Mouse (Mus musculus): Measurements from ENCODE around the gene Dtx1. TPM values are rescaled to one million over a fixed set of nuclear protein-coding genes. Genes with fewer than 3 reads are reported as not detected.

The Dtx1 gene
- polyA plus RNA-seq, 1 experiment from 2014 or later, result 27.0 TPM

DNA sequence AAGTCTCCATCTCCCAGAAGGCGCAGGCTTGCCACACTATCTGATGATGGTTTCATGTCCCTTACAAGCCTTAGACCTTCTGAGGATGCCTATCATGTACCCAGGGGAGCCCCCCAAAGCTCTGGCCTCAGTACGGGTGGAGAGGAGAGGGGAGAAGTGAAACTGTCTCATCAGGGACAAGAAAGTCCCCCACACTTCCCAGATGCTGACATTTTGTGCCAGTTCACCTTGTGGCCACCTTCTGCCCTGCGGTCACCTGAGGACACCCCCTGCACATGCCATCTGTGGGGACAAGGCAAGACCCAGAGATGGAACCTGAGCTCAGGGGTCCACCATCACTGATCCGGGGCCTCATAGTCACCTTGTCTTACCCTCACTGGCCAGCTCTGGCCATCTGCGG is 23.8 kb downstream of the Dtx1 start:
- 85% methylated on average over 5 of the region's 5 CpGs for WGBS

DNA sequence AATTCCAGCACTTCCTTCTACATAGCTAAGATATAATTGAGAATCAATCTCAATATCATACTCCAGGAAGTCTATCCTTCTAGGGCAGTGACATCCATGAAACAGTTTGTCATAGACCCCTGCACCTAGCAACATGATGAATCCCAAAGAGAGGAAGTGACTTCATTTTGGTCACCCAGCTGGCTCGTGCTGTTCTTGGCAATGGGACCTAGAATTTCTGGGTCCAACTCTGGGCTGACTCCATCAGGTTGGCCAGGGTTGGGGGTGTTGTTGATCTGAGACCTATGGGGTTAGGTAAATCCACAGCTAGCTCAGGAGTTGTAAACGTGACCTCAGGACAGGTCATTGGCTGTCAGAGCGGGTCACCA is 24.3 kb downstream of the Dtx1 start:
- Histone ChIP-seq H3K36me3 (no peaks in the 10 kb centered on the region), H3K4me2 (replicated peaks) (no peak overlapping the region), H3K4me1 (peaks cover 7% of the 10 kb centered on the region), H3K9ac (no peak overlapping the region), H3K4me3 (no peak overlapping the region), H3K9me3 (no peaks in the 10 kb centered on the region), H3K27ac (no peak overlapping the region), H3K27me3 (replicated peaks) (peaks cover 49% of the 10 kb centered on the region)
- WGBS, result 85% methylated on average over 3 of the region's 3 CpGs
- ATAC-seq (ENCODE audit: low FRiP score, low read depth), result no peak

More for the DNA sequence above, 23.8 kb downstream of the Dtx1 start:
- no peak for ATAC-seq (ENCODE audit: low FRiP score, low read depth)
- no peak overlapping the region for H3K9ac ChIP-seq
- no peak overlapping the region for H3K4me2 ChIP-seq (replicated peaks)
- peaks cover 4% of the 10 kb centered on the region; the same call in 1 of the 2 replicates for H3K4me1 ChIP-seq
- H3K4me3 ChIP-seq, result no peak overlapping the region
- H3K9me3 ChIP-seq, result no peaks in the 10 kb centered on the region
- no peak overlapping the region for H3K27ac ChIP-seq
- H3K36me3 ChIP-seq, result no peaks in the 10 kb centered on the region
- peaks cover 49% of the 10 kb centered on the region for H3K27me3 ChIP-seq (replicated peaks)

DNA sequence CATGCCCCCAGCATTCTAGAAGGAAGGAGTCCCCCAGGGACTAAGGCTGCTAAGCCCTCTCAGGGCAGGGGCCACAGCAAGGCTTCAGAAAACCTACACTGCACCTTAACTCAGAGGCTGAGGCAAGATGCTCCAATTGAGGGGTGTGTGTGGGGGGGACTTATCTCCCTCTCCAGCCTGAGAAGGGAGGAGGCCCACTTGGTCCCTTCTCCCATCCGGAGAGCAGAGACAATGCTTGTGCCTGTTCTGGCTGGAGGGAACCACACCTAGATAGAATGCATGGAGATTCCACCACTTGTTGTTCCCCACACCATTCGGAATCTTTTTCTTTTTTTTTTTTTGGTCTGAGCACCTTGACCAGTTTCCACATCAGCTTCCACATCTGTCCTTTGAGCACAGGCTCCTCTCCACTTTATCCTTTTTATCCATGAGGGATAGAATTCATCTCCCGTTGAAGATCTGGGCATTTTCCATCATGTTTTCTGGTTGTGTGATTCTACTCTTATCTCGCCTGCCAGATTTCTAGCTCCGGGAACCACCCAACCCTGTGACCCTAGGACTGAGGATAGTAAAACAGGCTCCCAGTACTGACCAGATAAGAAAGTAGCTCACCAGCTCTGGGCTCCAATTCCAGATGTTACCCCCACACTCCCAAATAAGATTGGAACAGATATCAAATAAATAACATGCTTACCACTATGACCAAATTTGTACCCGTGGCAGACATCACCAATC is 24.8 kb downstream of the Dtx1 start:
- H3K27me3 ChIP-seq (replicated peaks), result peaks cover 49% of the 10 kb centered on the region
- H3K9me3 ChIP-seq, result no peaks in the 10 kb centered on the region
- no peak overlapping the region for H3K27ac ChIP-seq
- no peak overlapping the region for H3K4me3 ChIP-seq
- no peak for ATAC-seq (ENCODE audit: low FRiP score, low read depth)
- 86% methylated on average over 6 of the region's 6 CpGs for WGBS
- peaks cover 9% of the 10 kb centered on the region for H3K4me1 ChIP-seq
- no peak overlapping the region for H3K4me2 ChIP-seq (replicated peaks)
- no peak overlapping the region for H3K9ac ChIP-seq
- 0 out of 2 replicates have a peak, but pooled peaks cover 5% of the 10 kb centered on the region for H3K36me3 ChIP-seq

DNA sequence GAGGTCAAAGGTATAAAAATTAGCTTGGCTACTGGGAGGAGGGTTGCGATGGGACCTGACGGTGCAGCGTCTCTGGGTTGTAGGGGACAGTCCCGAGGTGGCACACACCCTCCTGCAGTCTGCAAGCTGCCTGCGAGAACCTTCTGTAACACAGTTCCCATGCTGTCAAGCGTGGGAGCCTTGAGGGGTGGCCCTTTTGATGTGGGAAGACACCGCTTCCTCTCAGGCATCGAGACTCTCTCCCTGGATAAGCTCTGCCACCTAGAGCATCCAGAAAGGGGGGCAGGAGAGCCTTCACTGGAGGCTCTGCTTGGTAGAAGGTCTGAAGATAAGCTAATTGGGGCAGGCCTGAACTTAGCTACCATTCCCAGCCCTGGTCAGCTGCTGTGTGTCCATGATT is 26.0 kb downstream of the Dtx1 start:
- no peaks in the 10 kb centered on the region for H3K9me3 ChIP-seq
- H3K36me3 ChIP-seq, result 0 out of 2 replicates have a peak, but pooled peaks cover 6% of the 10 kb centered on the region
- no peak overlapping the region for H3K4me3 ChIP-seq
- 83% methylated on average over 8 of the region's 8 CpGs for WGBS
- H3K9ac ChIP-seq, result no peak overlapping the region
- no peak for ATAC-seq (ENCODE audit: low FRiP score, low read depth)
- peaks cover 45% of the 10 kb centered on the region for H3K27me3 ChIP-seq (replicated peaks)
- peaks cover 13% of the 10 kb centered on the region for H3K4me1 ChIP-seq
- no peak overlapping the region for H3K4me2 ChIP-seq (replicated peaks)
- H3K27ac ChIP-seq, result no peak overlapping the region

DNA sequence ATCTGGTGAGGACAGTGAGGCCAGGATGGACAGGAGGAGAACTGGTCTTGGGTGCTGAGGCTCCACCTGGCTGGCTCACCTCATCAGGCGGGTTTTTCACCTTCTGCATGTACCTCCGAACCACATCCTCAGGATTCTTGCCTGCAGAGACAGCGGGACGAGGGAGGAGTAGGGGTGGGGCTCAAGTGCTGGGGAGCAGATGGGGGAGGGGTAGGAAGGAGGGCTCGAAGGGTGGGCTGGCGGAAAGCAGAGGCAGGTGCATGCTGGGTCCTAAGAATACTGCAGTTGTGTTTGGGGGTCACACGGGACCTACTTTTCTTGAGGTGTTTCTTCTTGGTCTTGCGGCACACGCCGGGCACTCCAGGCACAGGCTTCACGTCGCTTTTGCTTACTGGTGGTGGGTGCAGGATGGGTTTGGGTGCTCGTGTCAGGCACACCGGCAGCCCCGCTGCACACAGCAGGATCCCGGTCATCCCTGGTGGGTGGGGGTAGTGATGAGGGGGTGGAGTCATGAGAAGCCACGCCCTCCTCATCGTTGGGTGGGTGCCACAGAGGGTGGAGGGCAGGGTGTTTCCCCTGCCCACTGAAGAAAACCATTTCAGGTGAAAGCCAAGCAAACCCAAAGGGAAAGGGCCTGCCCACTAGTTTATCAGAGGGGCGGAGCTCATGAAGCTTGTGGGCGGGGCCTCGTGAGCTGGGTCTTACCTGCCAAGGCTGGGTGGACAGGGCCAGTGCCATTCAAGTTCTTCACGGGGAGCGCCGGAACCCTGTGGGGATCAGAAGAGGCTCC is 28.6 kb downstream of the Dtx1 start:
- no peak for ATAC-seq (ENCODE audit: low FRiP score, low read depth)
- Histone ChIP-seq H3K4me1 (peaks cover 23% of the 10 kb centered on the region), H3K27ac (no peak overlapping the region), H3K36me3 (0 out of 2 replicates have a peak, but pooled peaks cover 6% of the 10 kb centered on the region), H3K9me3 (no peaks in the 10 kb centered on the region), H3K27me3 (replicated peaks) (peaks cover 42% of the 10 kb centered on the region), H3K4me3 (no peak overlapping the region), H3K9ac (no peak overlapping the region), H3K4me2 (replicated peaks) (0 out of 2 replicates have a peak overlapping the region, but pooled peaks have one; percentile 12)
- 7% methylated on average over 24 of the region's 24 CpGs for WGBS

DNA sequence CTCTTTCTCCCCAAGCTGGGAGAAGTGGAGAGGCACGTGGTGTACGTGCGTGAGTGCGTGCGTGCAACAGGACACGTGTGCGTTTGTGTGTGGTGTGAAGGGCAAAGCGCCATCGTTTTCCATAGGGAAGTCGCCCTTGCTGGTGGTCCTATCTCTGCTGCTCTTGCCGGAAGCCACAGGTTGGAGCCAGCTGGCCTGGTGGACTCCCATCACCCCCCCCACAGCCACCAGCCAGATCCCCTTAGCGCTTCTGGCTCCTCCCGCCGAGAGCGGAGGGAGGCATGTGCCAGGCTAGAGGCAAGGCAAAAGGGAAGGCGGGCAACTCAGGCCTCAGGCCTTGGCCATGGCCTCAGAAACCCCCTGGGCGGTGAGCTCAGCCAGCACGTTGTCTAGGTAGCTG is 30.8 kb downstream of the Dtx1 start:
- Histone ChIP-seq H3K4me3 (no peak overlapping the region), H3K4me1 (peaks cover 23% of the 10 kb centered on the region), H3K36me3 (0 out of 2 replicates have a peak, but pooled peaks cover 6% of the 10 kb centered on the region), H3K9ac (no peak overlapping the region), H3K27ac (no peak overlapping the region), H3K4me2 (replicated peaks) (no peak overlapping the region), H3K9me3 (no peaks in the 10 kb centered on the region), H3K27me3 (replicated peaks) (peaks cover 42% of the 10 kb centered on the region)
- WGBS, result 90% methylated on average over 18 of the region's 18 CpGs
- ATAC-seq (ENCODE audit: low FRiP score, low read depth), result no peak

DNA sequence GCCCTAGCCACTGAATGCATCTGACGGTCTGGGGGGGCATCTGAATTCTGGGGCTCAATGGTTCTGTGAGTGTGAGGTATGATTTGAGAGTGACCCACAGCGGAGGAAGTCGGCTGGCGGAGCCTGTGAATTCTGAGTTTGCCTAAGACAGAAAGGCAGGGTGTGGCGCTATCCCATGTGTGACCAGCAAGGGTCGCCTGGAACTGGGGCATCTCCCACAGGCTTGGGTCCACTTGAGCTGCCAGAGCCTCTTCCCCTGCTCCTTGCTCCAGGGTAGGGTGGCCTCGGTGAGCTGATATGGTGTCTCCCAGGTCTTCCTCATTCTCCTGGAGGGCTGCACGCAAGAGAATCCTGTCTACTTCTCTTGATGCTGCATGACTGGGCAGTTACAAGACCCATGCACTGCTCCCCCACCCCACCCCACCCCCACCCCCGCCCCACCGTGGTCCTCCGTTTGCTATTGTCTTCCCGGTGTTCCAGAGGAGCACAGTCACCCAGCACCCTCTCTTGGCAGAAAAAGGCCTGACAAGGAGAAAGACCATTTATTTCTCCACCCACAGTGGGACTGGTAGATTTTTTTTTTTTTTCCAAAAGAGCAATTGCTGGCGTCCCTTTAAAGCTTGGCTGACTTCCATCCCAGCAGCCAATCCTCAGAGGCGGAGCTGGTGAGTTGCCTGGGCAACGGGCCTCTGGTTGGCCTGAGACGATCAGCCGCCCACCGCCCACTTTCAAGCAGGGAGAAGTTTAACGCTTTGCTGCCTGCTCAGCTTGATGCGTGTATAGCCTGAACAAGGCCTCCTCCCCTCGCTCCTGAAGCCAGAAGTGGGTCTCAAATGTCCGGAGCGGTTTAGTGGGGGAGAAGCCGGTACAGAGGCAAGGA is 31.8 kb downstream of the Dtx1 start:
- WGBS, result under 1% methylated on average over 24 of the region's 24 CpGs
- peak overlapping the region; percentile 70; the same call in 1 of the 2 replicates for H3K27ac ChIP-seq

DNA sequence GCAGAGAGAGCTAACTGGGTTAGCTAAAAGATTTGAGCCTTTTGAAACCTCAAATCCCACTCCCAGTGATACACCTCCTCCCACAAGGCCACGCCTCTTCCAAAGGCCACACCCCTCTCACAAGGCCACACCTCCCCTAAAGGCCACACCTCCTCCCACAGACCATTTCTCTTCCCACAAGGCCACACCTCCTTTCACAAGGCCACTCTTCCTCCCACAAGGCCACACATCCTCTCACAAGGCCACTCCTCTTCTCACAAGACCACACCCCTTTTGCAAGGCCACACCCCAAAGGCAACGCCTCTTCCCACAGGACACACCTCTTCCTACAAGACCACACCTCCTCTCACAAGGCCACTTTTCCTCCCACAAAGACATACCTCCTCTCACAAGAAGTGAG is 34.2 kb downstream of the Dtx1 start:
- Histone ChIP-seq H3K4me2 (replicated peaks) (no peak overlapping the region), H3K27me3 (replicated peaks) (peaks cover 14% of the 10 kb centered on the region), H3K9ac (no peak overlapping the region), H3K9me3 (no peaks in the 10 kb centered on the region), H3K4me1 (peaks cover 20% of the 10 kb centered on the region), H3K4me3 (no peak overlapping the region), H3K27ac (no peak overlapping the region), H3K36me3 (0 out of 2 replicates have a peak, but pooled peaks cover 6% of the 10 kb centered on the region)
- 44% methylated on average over 2 of the region's 2 CpGs for WGBS
- no peak for ATAC-seq (ENCODE audit: low FRiP score, low read depth)

More for the DNA sequence above, 31.8 kb downstream of the Dtx1 start:
- H3K9ac ChIP-seq, result peak overlapping the region; percentile 53
- peak overlapping the region; percentile 36 for H3K4me3 ChIP-seq
- H3K36me3 ChIP-seq, result 0 out of 2 replicates have a peak, but pooled peaks cover 6% of the 10 kb centered on the region
- H3K9me3 ChIP-seq, result no peaks in the 10 kb centered on the region
- peaks cover 23% of the 10 kb centered on the region for H3K4me1 ChIP-seq
- ATAC-seq (ENCODE audit: low FRiP score, low read depth), result peak; percentile 91
- H3K4me2 ChIP-seq (replicated peaks), result peak overlapping the region; percentile 69
- H3K27me3 ChIP-seq (replicated peaks), result peaks cover 38% of the 10 kb centered on the region

DNA sequence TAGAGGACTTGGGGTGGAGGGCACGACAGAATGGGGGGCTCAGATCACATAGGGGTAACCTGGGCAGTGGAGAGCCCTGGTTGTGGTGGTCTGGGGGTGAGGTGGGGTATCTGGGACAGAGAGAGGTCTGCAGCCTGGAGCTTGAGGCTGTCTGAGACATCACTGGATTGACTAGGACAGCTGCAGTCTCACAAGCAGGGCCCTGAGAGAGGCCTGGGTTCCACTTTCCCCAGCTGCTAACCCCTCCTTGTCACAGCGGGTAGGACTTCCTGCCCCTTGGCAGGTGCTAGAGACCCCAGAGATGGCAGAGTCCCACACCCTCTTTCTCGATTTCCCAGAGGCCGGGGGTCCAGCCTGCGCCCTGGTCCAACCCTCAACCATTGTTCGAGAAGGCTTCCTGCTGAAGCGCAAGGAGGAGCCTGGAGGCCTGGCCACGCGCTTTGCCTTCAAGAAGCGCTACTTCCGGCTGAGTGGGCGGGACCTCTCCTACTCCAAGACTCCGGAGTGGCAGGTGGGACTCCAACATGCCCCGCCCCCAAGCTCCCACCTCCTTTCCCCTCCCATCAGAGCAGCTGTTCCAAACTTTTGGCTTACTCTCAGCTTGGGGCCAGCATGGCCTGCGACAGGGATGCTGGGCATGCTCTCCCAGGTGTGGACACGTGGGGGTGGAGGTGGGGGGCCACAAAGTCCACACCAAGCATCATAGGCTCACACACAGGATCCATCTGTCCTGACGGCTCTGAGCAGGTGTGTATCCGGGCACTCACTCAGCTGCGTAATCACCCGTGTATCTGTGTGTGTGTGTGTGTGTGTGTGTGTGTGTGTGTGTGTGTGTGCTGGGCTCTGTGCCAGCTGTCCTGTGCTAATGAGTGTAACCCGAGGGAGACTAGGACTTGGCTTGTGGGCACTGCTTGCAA is 37.2 kb downstream of the Dtx1 start:
- Histone ChIP-seq H3K9ac (no peak overlapping the region), H3K4me1 (peaks cover 9% of the 10 kb centered on the region), H3K4me2 (replicated peaks) (peak overlapping the region; percentile 14; the same call in 1 of the 2 replicates), H3K36me3 (no peaks in the 10 kb centered on the region), H3K27me3 (replicated peaks) (no peaks in the 10 kb centered on the region; the same call in 1 of the 2 replicates), H3K27ac (no peak overlapping the region), H3K4me3 (no peak overlapping the region), H3K9me3 (no peaks in the 10 kb centered on the region)
- ATAC-seq (ENCODE audit: low FRiP score, low read depth), result peak; percentile 54; the same call in 1 of the 2 replicates
- 35% methylated on average over 21 of the region's 21 CpGs for WGBS

DNA sequence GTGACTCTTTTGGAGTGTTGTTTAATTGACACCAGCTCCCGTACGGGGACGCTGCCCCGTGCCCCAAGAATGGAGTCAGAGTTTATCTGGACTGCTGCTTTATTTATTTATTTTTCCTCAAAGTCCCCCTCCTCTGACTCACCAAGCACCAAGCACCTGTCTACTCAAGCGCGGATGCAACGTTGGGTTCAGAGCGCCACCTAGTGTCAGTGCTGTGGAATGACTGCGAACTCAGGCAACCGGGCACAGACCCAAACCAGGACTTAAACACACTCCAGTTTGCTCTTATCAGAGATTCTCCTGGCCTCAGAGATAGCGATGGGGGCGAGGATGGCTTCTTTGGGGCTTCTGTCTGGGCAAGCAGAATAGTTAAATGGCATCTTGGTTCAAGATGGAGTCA is 38.1 kb downstream of the Dtx1 start:
- H3K36me3 ChIP-seq, result no peaks in the 10 kb centered on the region
- ATAC-seq (ENCODE audit: low FRiP score, low read depth), result no peak
- H3K27me3 ChIP-seq (replicated peaks), result no peaks in the 10 kb centered on the region; the same call in 1 of the 2 replicates
- WGBS, result 15% methylated on average over 12 of the region's 12 CpGs
- no peak overlapping the region for H3K4me2 ChIP-seq (replicated peaks)
- H3K9me3 ChIP-seq, result no peaks in the 10 kb centered on the region
- H3K9ac ChIP-seq, result no peak overlapping the region
- no peak overlapping the region for H3K4me3 ChIP-seq
- H3K4me1 ChIP-seq, result peaks cover 4% of the 10 kb centered on the region; the same call in 1 of the 2 replicates
- H3K27ac ChIP-seq, result no peak overlapping the region

DNA sequence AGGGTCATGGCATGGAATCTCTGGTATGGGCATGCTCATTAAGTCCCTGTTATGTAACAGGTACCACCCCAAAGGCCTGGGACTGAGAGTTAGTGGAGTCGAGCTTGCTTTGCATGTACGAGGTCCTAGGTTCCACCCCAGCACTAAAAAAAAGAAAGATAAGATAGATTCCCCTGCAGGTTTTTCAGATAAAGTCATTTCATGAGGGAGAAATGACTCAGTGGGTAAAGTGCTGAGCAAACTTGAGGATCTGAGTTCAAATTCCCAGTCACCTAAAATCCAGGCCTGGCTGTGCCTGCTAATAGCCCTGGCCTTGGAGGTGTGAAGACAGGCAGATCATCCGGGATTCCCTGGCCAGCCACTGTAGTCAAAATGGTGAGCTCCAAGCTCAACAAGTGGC is 39.9 kb downstream of the Dtx1 start:
- 89% methylated on average over 3 of the region's 3 CpGs for WGBS
- ATAC-seq (ENCODE audit: low FRiP score, low read depth), result no peak

More for the DNA sequence above, 39.9 kb downstream of the Dtx1 start:
- no peak overlapping the region for H3K27ac ChIP-seq
- H3K4me3 ChIP-seq, result no peak overlapping the region
- H3K4me2 ChIP-seq (replicated peaks), result no peak overlapping the region
- H3K9me3 ChIP-seq, result no peaks in the 10 kb centered on the region
- H3K9ac ChIP-seq, result no peak overlapping the region
- peaks cover 4% of the 10 kb centered on the region; the same call in 1 of the 2 replicates for H3K4me1 ChIP-seq
- H3K36me3 ChIP-seq, result no peaks in the 10 kb centered on the region
- H3K27me3 ChIP-seq (replicated peaks), result peaks cover 1% of the 10 kb centered on the region

Measured in neural tube, embryonic 12.5 days (tissue).